Mouse (Mus musculus) forelimb bud, embryonic 11.5 days (tissue): Measurements from ENCODE around the gene Aldoart2.
"Not testable (repeated sequence)": the region's sequence is repeated elsewhere in the genome, so short reads cannot be mapped to it uniquely, and the experiment has no call there.

Source experiments
- DNase-seq: peaks from one replicate; pipeline ENCODE4 v3.0.0-alpha.2; 2012; ENCODE audit warnings: low read depth, low spot score

The Aldoart2 gene

GRCm38 (mm10) chr12:55565206-55565605 lies at the start of gene Aldoart2:
TSS of gene Aldoart2 (plus strand) at chr12:55565239.
- DNase-seq = no peak

GRCm38 (mm10) chr12:55518061-55518738 lies 46.8 kb upstream of the Aldoart2 start:
- DNase-seq = peak; percentile 38

GRCm38 (mm10) chr12:55526983-55527752 lies 37.9 kb upstream of the Aldoart2 start:
- DNase-seq = no peak

- DNase-seq = peak; percentile 58
These were observed 28.4 kb upstream of the Aldoart2 start for GRCm38 (mm10) chr12:55536537-55537135.

GRCm38 (mm10) chr12:55537742-55538141 lies 27.3 kb upstream of the Aldoart2 start:
- DNase-seq = no peak

- DNase-seq = no peak
These were observed 26.6 kb upstream of the Aldoart2 start for GRCm38 (mm10) chr12:55538328-55538971.

- DNase-seq = no peak
These were observed 25.9 kb upstream of the Aldoart2 start for GRCm38 (mm10) chr12:55539157-55539556.

- DNase-seq = not testable (repeated sequence)
These were observed 10.1 kb upstream of the Aldoart2 start for GRCm38 (mm10) chr12:55554901-55555300.

GRCm38 (mm10) chr12:55557866-55558265 lies 7.2 kb upstream of the Aldoart2 start:
- no peak for DNase-seq

- DNase-seq = no peak
These were observed 5.7 kb upstream of the Aldoart2 start for GRCm38 (mm10) chr12:55559184-55559855.

- no peak for DNase-seq
These were observed 4.9 kb upstream of the Aldoart2 start for GRCm38 (mm10) chr12:55560025-55560690.

- DNase-seq = no peak
These were observed 1.3 kb upstream of the Aldoart2 start for GRCm38 (mm10) chr12:55563742-55564141.

- no peak for DNase-seq
These were observed 664 bp upstream of the Aldoart2 start for GRCm38 (mm10) chr12:55564187-55564963.

GRCm38 (mm10) chr12:55565867-55566266 lies 828 bp downstream of the Aldoart2 start:
- DNase-seq = no peak

- peak; percentile 8 for DNase-seq
These were observed 1.8 kb downstream of the Aldoart2 start for GRCm38 (mm10) chr12:55566837-55567236.

GRCm38 (mm10) chr12:55568466-55568865 lies 3.4 kb downstream of the Aldoart2 start:
- no peak for DNase-seq

GRCm38 (mm10) chr12:55569676-55570075 lies 4.6 kb downstream of the Aldoart2 start:
- no peak for DNase-seq

- DNase-seq = no peak
These were observed 5.6 kb downstream of the Aldoart2 start for GRCm38 (mm10) chr12:55570646-55571045.

GRCm38 (mm10) chr12:55571181-55571580 lies 6.1 kb downstream of the Aldoart2 start:
- no peak for DNase-seq

- no peak for DNase-seq
These were observed 6.6 kb downstream of the Aldoart2 start for GRCm38 (mm10) chr12:55571661-55572060.
